Mouse (Mus musculus): Measurements from ENCODE around the gene Creb3l1. TPM values are rescaled to one million over a fixed set of nuclear protein-coding genes. Genes with fewer than 3 reads are reported as not detected.

Gene Creb3l1
- total and polyA plus RNA-seq, 2 experiments from 2014 or later, result 3.5 TPM

GRCm38 (mm10) chr2:92012768-92013445 is 11.4 kb downstream of the Creb3l1 start:
- peak; percentile 35 for DNase-seq (ENCODE audit: low spot score)
- no peak overlapping the region for H3K27ac ChIP-seq
- H3K9ac ChIP-seq (replicated peaks; ENCODE audit: low read length), result no peak overlapping the region

GRCm38 (mm10) chr2:92011424-92012353 is 12.6 kb downstream of the Creb3l1 start:
- H3K27me3 ChIP-seq (ENCODE audit: insufficient read depth, low read length), result no peaks in the 10 kb centered on the region; the same call in 1 of the 2 replicates
- DNase-seq (ENCODE audit: low spot score), result peak; percentile 20
- no peaks in the 10 kb centered on the region for H3K36me3 ChIP-seq (ENCODE audit: insufficient read depth, low read length)
- TF ChIP-seq CTCF (IDR thresholded peaks at IDR 0.05; ENCODE audit: low read depth), result no peak
- ATAC-seq, result no peak
- WGBS, result 64% methylated on average over 12 of the region's 12 CpGs
- H3K9ac ChIP-seq (replicated peaks; ENCODE audit: low read length), result no peak overlapping the region
- H3K4me3 ChIP-seq (ENCODE audit: low read length), result no peak overlapping the region
- peaks cover 5% of the 10 kb centered on the region; the same call in 1 of the 2 replicates for H3K4me1 ChIP-seq (ENCODE audit: insufficient read depth, low read length)
- no peak overlapping the region for H3K4me2 ChIP-seq (ENCODE audit: low read depth, low read length)
- H3K27ac ChIP-seq, result peak overlapping the region; percentile 32; the same call in 1 of the 2 replicates
- H3K9me3 ChIP-seq (ENCODE audit: low read length), result no peaks in the 10 kb centered on the region

More at GRCm38 (mm10) chr2:92012768-92013445, 11.4 kb downstream of the Creb3l1 start:
- TF ChIP-seq CTCF (IDR thresholded peaks at IDR 0.05; ENCODE audit: low read depth), result no peak
- H3K27me3 ChIP-seq (ENCODE audit: insufficient read depth, low read length), result no peaks in the 10 kb centered on the region; the same call in 1 of the 2 replicates
- no peak overlapping the region for H3K4me2 ChIP-seq (ENCODE audit: low read depth, low read length)
- no peaks in the 10 kb centered on the region for H3K36me3 ChIP-seq (ENCODE audit: insufficient read depth, low read length)
- no peaks in the 10 kb centered on the region; the same call in 1 of the 2 replicates for H3K4me1 ChIP-seq (ENCODE audit: insufficient read depth, low read length)
- H3K4me3 ChIP-seq (ENCODE audit: low read length), result no peak overlapping the region
- ATAC-seq, result no peak
- no peaks in the 10 kb centered on the region for H3K9me3 ChIP-seq (ENCODE audit: low read length)
- 53% methylated on average over 8 of the region's 8 CpGs for WGBS

- H3K9ac ChIP-seq (replicated peaks; ENCODE audit: low read length), result peak overlapping the region; percentile 55
- H3K36me3 ChIP-seq (ENCODE audit: insufficient read depth, low read length), result no peaks in the 10 kb centered on the region
- peaks cover 5% of the 10 kb centered on the region; the same call in 1 of the 2 replicates for H3K4me1 ChIP-seq (ENCODE audit: insufficient read depth, low read length)
- H3K4me3 ChIP-seq (ENCODE audit: low read length), result peak overlapping the region; percentile 44
- H3K27me3 ChIP-seq (ENCODE audit: insufficient read depth, low read length), result no peaks in the 10 kb centered on the region; the same call in 1 of the 2 replicates
- no peak for TF ChIP-seq CTCF (IDR thresholded peaks at IDR 0.05; ENCODE audit: low read depth)
- H3K4me2 ChIP-seq (ENCODE audit: low read depth, low read length), result peak overlapping the region; percentile 72
- H3K9me3 ChIP-seq (ENCODE audit: low read length), result no peaks in the 10 kb centered on the region
- DNase-seq (ENCODE audit: low spot score), result no peak
- 3% methylated on average over 20 of the region's 20 CpGs for WGBS
- no peak for ATAC-seq
- peak overlapping the region; percentile 94 for H3K27ac ChIP-seq
These were observed 15.5 kb downstream of the Creb3l1 start for GRCm38 (mm10) chr2:92008623-92009404.

- under 1% methylated on average over 33 of the region's 34 CpGs for WGBS
- DNase-seq (ENCODE audit: low spot score), result peak; percentile 99
- Histone ChIP-seq H3K9ac (replicated peaks; ENCODE audit: low read length) (peak overlapping the region; percentile 55), H3K27me3 (ENCODE audit: insufficient read depth, low read length) (no peaks in the 10 kb centered on the region; the same call in 1 of the 2 replicates), H3K4me2 (ENCODE audit: low read depth, low read length) (peak overlapping the region; percentile 72), H3K4me1 (ENCODE audit: insufficient read depth, low read length) (peaks cover 5% of the 10 kb centered on the region; the same call in 1 of the 2 replicates), H3K9me3 (ENCODE audit: low read length) (no peaks in the 10 kb centered on the region), H3K36me3 (ENCODE audit: insufficient read depth, low read length) (no peaks in the 10 kb centered on the region), H3K4me3 (ENCODE audit: low read length) (peak overlapping the region; percentile 44), H3K27ac (peak overlapping the region; percentile 94)
- no peak for TF ChIP-seq CTCF (IDR thresholded peaks at IDR 0.05; ENCODE audit: low read depth)
- ATAC-seq, result peak; percentile 97
These were observed 16.2 kb downstream of the Creb3l1 start for GRCm38 (mm10) chr2:92007933-92008622.

GRCm38 (mm10) chr2:92006983-92007921 is 17.1 kb downstream of the Creb3l1 start:
- Histone ChIP-seq H3K27ac (peak overlapping the region; percentile 94), H3K4me2 (ENCODE audit: low read depth, low read length) (peak overlapping the region; percentile 72), H3K36me3 (ENCODE audit: insufficient read depth, low read length) (no peaks in the 10 kb centered on the region), H3K9ac (replicated peaks; ENCODE audit: low read length) (peak overlapping the region; percentile 55), H3K4me1 (ENCODE audit: insufficient read depth, low read length) (peaks cover 5% of the 10 kb centered on the region; the same call in 1 of the 2 replicates), H3K9me3 (ENCODE audit: low read length) (no peaks in the 10 kb centered on the region), H3K4me3 (ENCODE audit: low read length) (peak overlapping the region; percentile 44), H3K27me3 (ENCODE audit: insufficient read depth, low read length) (no peaks in the 10 kb centered on the region; the same call in 1 of the 2 replicates)
- WGBS, result under 1% methylated on average over 28 of the region's 28 CpGs
- peak; percentile 86 for DNase-seq (ENCODE audit: low spot score)
- TF ChIP-seq CTCF (IDR thresholded peaks at IDR 0.05; ENCODE audit: low read depth), result peak; percentile 79
- peak; percentile 73 for ATAC-seq
